Mouse (Mus musculus): ENCODE data around the gene Tmprss6. TPM values are rescaled to one million over a fixed set of nuclear protein-coding genes. Genes with fewer than 3 reads are reported as not detected.

The Tmprss6 gene
- polyA plus RNA-seq, 1 experiment from 2014 or later = 0.21 TPM

DNA sequence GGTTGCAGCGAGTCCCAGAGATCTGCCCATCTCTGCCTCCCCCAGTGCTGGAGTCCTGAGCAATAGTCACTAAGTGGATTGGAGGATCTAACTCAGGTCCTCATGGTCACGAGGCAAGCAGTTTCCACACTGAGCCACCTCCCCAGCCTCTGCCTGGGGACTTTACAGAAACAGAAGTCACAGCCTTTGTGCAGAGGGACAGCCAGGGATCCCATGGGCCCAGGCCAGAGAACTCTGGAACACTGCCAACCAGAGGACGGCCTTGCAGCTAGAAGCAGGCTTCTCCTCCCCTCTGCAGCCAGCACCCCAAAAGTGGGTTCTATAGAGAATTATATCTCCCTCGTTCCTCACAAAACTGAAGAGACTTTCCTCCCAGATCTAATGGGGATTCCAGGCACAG is 66.5 kb downstream of the Tmprss6 start:
- H3K36me3 ChIP-seq = no peaks in the 10 kb centered on the region; the same call in 1 of the 2 replicates
- H3K4me3 ChIP-seq = no peak overlapping the region
- H3K27ac ChIP-seq = peak overlapping the region; percentile 96
- H3K4me2 ChIP-seq = peak overlapping the region; percentile 86; the same call in 1 of the 2 replicates
- no peak for ATAC-seq (replicated peaks; ENCODE audit: insufficient number of reproducible peaks, insufficient read depth, low FRiP score, low read depth)
- no peaks in the 10 kb centered on the region for H3K9me3 ChIP-seq (replicated peaks)
- no peaks in the 10 kb centered on the region for H3K27me3 ChIP-seq
- 35% methylated on average over 4 of the region's 4 CpGs for WGBS
- peaks cover 52% of the 10 kb centered on the region for H3K4me1 ChIP-seq (replicated peaks)
- 0 out of 2 replicates have a peak overlapping the region, but pooled peaks have one; percentile 5 for H3K9ac ChIP-seq

DNA sequence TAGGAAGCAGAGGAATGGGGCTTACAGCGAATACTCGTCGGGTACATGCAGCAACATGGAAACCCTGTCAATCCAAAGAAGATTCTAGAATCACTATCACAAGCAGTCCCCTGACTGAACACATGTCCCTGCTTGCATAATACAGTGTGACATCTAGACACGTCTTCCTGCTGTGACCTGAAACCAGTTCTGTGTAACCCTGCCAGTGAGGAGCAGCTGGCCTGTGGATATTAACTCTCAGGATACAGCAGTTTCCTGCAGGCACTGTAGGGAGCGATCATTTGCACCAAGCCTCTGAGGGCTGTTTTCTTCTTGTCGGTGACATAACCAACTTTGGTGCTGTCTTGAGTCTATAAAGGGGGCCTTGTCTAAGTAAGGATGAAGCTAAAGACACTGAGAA is 67.1 kb downstream of the Tmprss6 start:
- 69% methylated on average over 6 of the region's 6 CpGs for WGBS
- H3K9ac ChIP-seq = no peak overlapping the region

DNA sequence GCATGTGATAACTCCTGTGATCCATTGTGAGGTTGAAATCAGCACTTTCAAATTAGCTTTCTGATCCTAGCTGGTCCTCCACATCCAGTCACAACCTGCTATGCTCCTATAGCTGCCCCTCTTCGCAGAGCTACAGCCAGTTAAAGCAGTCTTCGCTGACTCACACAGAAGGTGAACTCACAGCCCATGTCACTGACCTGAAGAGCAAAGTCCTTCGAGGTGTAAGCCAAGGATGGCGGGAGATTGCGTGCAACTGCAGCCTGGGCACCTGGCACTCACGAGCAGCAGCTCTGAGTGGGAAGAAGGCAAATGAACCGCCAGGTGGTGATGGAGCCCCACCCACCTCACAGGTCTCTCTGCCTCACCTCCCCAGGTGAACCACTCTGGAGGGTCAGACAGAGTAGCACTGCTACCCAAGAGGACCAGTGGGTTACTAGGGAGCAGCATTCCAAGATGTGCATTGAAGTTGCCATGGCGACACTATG is 72.9 kb downstream of the Tmprss6 start, which contains the start of gene Tex33:
TSS of gene Tex33 (minus strand) at position 435 of the 485 bp plus-strand sequence.
- Histone ChIP-seq H3K4me2 (no peak within 1 kb of the TSS), H3K9ac (no peak within 1 kb of the TSS), H3K36me3 (no peaks in the 10 kb centered on the region; the same call in 1 of the 2 replicates), H3K27me3 (no peaks in the 10 kb centered on the region), H3K4me1 (replicated peaks) (no peaks in the 10 kb centered on the region), H3K27ac (no peak within 1 kb of the TSS), H3K4me3 (no peak within 1 kb of the TSS), H3K9me3 (replicated peaks) (no peaks in the 10 kb centered on the region)
- ATAC-seq (replicated peaks; ENCODE audit: insufficient number of reproducible peaks, insufficient read depth, low FRiP score, low read depth) = no peak
- WGBS = 75% methylated on average over 8 of the region's 8 CpGs

More for the DNA sequence above, 67.1 kb downstream of the Tmprss6 start:
- Histone ChIP-seq H3K9me3 (replicated peaks) (no peaks in the 10 kb centered on the region), H3K36me3 (no peaks in the 10 kb centered on the region; the same call in 1 of the 2 replicates), H3K4me1 (replicated peaks) (peaks cover 52% of the 10 kb centered on the region), H3K27ac (peak overlapping the region; percentile 96), H3K27me3 (no peaks in the 10 kb centered on the region), H3K4me3 (no peak overlapping the region), H3K4me2 (no peak overlapping the region)
- no peak for ATAC-seq (replicated peaks; ENCODE audit: insufficient number of reproducible peaks, insufficient read depth, low FRiP score, low read depth)

DNA sequence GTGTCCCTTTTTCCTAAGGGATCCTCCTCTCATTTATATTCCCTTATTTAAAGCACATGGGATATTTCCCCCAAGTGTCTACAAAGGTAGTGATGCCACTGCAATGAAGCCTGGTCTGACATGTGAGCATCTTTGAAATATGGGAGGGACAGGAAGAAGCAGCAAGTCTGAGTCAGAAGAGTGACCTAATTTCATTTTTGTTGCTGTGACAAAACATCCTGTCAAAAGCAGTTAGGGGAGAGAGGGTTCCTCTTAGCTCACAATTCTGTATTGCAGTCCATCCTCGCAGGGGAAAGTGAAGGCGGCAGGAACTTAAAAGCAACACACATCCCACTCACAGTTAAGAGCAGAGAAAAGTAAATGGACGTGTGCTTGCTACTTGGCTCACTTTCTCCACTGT is 77.6 kb downstream of the Tmprss6 start:
- Histone ChIP-seq H3K36me3 (no peaks in the 10 kb centered on the region), H3K27ac (no peak overlapping the region), H3K9ac (no peak overlapping the region), H3K9me3 (replicated peaks) (no peaks in the 10 kb centered on the region), H3K4me3 (no peak overlapping the region), H3K27me3 (0 out of 2 replicates have a peak, but pooled peaks cover 3% of the 10 kb centered on the region), H3K4me1 (replicated peaks) (no peaks in the 10 kb centered on the region), H3K4me2 (no peak overlapping the region)
- 75% methylated on average over 3 of the region's 3 CpGs for WGBS
- no peak for ATAC-seq (replicated peaks; ENCODE audit: insufficient number of reproducible peaks, insufficient read depth, low FRiP score, low read depth)

Other genes starting within 250 kb of the Tmprss6 start
- gene Ncf4, start 223.8 kb downstream of the Tmprss6 start, polyA plus RNA-seq (2015; fragmentation: Nextera tagmentation; extraction: Ambion mirVana) = 4.0 and 4.7 TPM in 2 replicates
- gene Csf2rb2, start 162.9 kb downstream of the Tmprss6 start, polyA plus RNA-seq (2015; fragmentation: Nextera tagmentation; extraction: Ambion mirVana) = 0.42 and 0.54 TPM in 2 replicates
- gene Csf2rb, start 142.9 kb downstream of the Tmprss6 start, polyA plus RNA-seq (2015; fragmentation: Nextera tagmentation; extraction: Ambion mirVana) = 1.2 and 3.0 TPM in 2 replicates
- gene Tex33, start 72.7 kb downstream of the Tmprss6 start, polyA plus RNA-seq (2015; fragmentation: Nextera tagmentation; extraction: Ambion mirVana) = not detected in 2 replicates
- 22.6 and 38.7 TPM in 2 replicates for gene Tst, start 62.7 kb downstream of the Tmprss6 start, polyA plus RNA-seq (2015; fragmentation: Nextera tagmentation; extraction: Ambion mirVana)
- 1.3 and 1.5 TPM in 2 replicates for gene Mpst, start 62.2 kb downstream of the Tmprss6 start, polyA plus RNA-seq (2015; fragmentation: Nextera tagmentation; extraction: Ambion mirVana)
- 19.1 and 28.5 TPM in 2 replicates for gene Kctd17, start 40.1 kb downstream of the Tmprss6 start, polyA plus RNA-seq (2015; fragmentation: Nextera tagmentation; extraction: Ambion mirVana)
- gene Il2rb, start 26.6 kb upstream of the Tmprss6 start, polyA plus RNA-seq (2015; fragmentation: Nextera tagmentation; extraction: Ambion mirVana) = 0.30 and 1.9 TPM in 2 replicates
- gene C1qtnf6, start 62.8 kb upstream of the Tmprss6 start, polyA plus RNA-seq (2015; fragmentation: Nextera tagmentation; extraction: Ambion mirVana) = 28.9 and 37.3 TPM in 2 replicates
- gene Sstr3, start 76.1 kb upstream of the Tmprss6 start, polyA plus RNA-seq (2015; fragmentation: Nextera tagmentation; extraction: Ambion mirVana) = 0.11 and 0.20 TPM in 2 replicates
- 9.3 and 52.8 TPM in 2 replicates for gene Rac2, start 104.1 kb upstream of the Tmprss6 start, polyA plus RNA-seq (2015; fragmentation: Nextera tagmentation; extraction: Ambion mirVana)
- 5.5 and 11.7 TPM in 2 replicates for gene Cyth4, start 128.4 kb upstream of the Tmprss6 start, polyA plus RNA-seq (2015; fragmentation: Nextera tagmentation; extraction: Ambion mirVana)

Measured in heart, embryonic 15.5 days (tissue).